Mouse (Mus musculus) intestine, postnatal 0 days (tissue): ENCODE data around the gene Erbb2. TPM values are rescaled to one million over a fixed set of nuclear protein-coding genes. Genes with fewer than 3 reads are reported as not detected.

Source experiments
- ATAC-seq: fragments of 200-750 bp; cut with Nextera tagmentation; 2 replicates; pipeline ENCODE4 v1.8.0; 2017; ENCODE audit warnings: mild to moderate bottlenecking, moderate TSS enrichment, moderate library complexity
- H3K27ac ChIP-seq: fragments of 300-500 bp; sonication (generic); 2 replicates; pipeline ENCODE4 v1.5.1; 2014; ENCODE audit warnings: mild to moderate bottlenecking, low read depth, low read length, moderate library complexity
- H3K27me3 ChIP-seq: fragments of 300-500 bp; sonication (generic); replicated peaks from 2 replicates; pipeline ENCODE4 v1.6.1; 2014; ENCODE audit warnings: low read length, mixed read lengths; ENCODE audit not compliant: control insufficient read depth, insufficient read depth
- H3K36me3 ChIP-seq: fragments of 300-500 bp; sonication (generic); 2 replicates; pipeline ENCODE4 v1.6.1; 2014; ENCODE audit warnings: mild to moderate bottlenecking, moderate library complexity; ENCODE audit not compliant: control insufficient read depth, insufficient read depth
- H3K4me1 ChIP-seq: fragments of 300-500 bp; sonication (generic); replicated peaks from 2 replicates; pipeline ENCODE4 v1.6.1; 2014; ENCODE audit warnings: antibody characterized with exemption, low read length, mixed read lengths; ENCODE audit not compliant: control insufficient read depth, insufficient read depth
- H3K4me2 ChIP-seq: fragments of 300-500 bp; sonication (generic); replicated peaks from 2 replicates; pipeline ENCODE4 v1.6.1; 2014; ENCODE audit warnings: low read depth, mild to moderate bottlenecking, moderate library complexity
- H3K4me3 ChIP-seq: fragments of 300-500 bp; sonication (generic); 2 replicates; pipeline ENCODE4 v1.5.1; 2014; ENCODE audit warnings: low read depth, low read length
- H3K9ac ChIP-seq: fragments of 300-500 bp; sonication (generic); 2 replicates; pipeline ENCODE4 v1.6.1; 2014; ENCODE audit warnings: mild to moderate bottlenecking, low read depth, low read length
- H3K9me3 ChIP-seq: fragments of 300-500 bp; sonication (generic); 2 replicates; pipeline ENCODE4 v1.6.1; 2016; ENCODE audit warnings: mixed run types; ENCODE audit not compliant: control insufficient read depth
- CTCF ChIP-seq: sonication (generic); IDR thresholded peaks from 2 replicates; pipeline ENCODE4 v1.5.1; 2016; ENCODE audit warnings: low read depth, mild to moderate bottlenecking, control low read depth, antibody characterized with exemption, moderate library complexity
- WGBS: fragments of 180-500 bp; shearing (Covaris S2); extraction: QIAGEN DNeasy Blood & Tissue Kit; methylation state at CpG from one replicate; pipeline ENCODE4 v1.1.7; 2014; 5-methylcytosine and 5-hydroxymethylcytosine counted together
- polyA plus RNA-seq: library from polyadenylated mRNA; unstranded; fragments of >200 nt; fragmentation: Nextera tagmentation; extraction: Ambion mirVana; gene quantifications from 2 replicates; pipeline ENCODE4 v1.2.1, GENCODE M21; 2015

The Erbb2 gene
- polyA plus RNA-seq, 1 experiment from 2014 or later = 19.4 TPM

GRCm38 (mm10) chr11:98406621-98407020 is 5.6 kb upstream of the Erbb2 start:
- no peaks in the 10 kb centered on the region for H3K36me3 ChIP-seq
- ATAC-seq = no peak
- no peak overlapping the region for H3K4me3 ChIP-seq
- H3K4me2 ChIP-seq = no peak overlapping the region
- 77% methylated on average over 6 of the region's 6 CpGs for WGBS
- H3K4me1 ChIP-seq = 0 out of 2 replicates have a peak, but pooled peaks cover 4% of the 10 kb centered on the region
- H3K9ac ChIP-seq = no peak overlapping the region
- H3K27me3 ChIP-seq = no peaks in the 10 kb centered on the region
- no peak overlapping the region for H3K27ac ChIP-seq
- no peak for TF ChIP-seq CTCF
- no peaks in the 10 kb centered on the region for H3K9me3 ChIP-seq

DNA sequence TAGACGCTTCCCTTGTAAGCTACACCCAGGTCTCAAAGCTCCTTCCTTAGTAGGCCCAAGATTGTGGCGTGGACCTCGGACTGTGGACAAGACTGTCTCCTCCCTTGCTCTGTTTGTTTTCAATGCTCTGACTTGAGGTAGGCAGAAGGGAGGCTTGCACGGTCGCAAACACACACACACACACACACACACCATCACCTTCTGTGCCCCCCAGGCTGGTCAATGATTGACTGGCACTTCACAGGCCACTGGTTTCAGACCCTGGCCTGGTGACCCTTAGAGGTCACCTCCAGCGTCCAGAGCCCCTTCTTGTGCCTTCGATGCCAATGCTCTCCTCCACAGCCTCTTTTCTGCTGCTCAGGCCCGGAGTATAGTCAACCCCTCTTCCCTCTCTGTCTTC is 3.4 kb upstream of the Erbb2 start:
- peak overlapping the region; percentile 66 for H3K27ac ChIP-seq
- H3K4me1 ChIP-seq = 0 out of 2 replicates have a peak, but pooled peaks cover 4% of the 10 kb centered on the region
- peak overlapping the region; percentile 48 for H3K4me2 ChIP-seq
- WGBS = 32% methylated on average over 8 of the region's 8 CpGs
- H3K9me3 ChIP-seq = no peaks in the 10 kb centered on the region
- H3K36me3 ChIP-seq = no peaks in the 10 kb centered on the region
- 0 out of 2 replicates have a peak overlapping the region, but pooled peaks have one; percentile 22 for H3K9ac ChIP-seq
- ATAC-seq = peak; percentile 39
- no peaks in the 10 kb centered on the region for H3K27me3 ChIP-seq
- H3K4me3 ChIP-seq = no peak overlapping the region
- no peak for TF ChIP-seq CTCF

DNA sequence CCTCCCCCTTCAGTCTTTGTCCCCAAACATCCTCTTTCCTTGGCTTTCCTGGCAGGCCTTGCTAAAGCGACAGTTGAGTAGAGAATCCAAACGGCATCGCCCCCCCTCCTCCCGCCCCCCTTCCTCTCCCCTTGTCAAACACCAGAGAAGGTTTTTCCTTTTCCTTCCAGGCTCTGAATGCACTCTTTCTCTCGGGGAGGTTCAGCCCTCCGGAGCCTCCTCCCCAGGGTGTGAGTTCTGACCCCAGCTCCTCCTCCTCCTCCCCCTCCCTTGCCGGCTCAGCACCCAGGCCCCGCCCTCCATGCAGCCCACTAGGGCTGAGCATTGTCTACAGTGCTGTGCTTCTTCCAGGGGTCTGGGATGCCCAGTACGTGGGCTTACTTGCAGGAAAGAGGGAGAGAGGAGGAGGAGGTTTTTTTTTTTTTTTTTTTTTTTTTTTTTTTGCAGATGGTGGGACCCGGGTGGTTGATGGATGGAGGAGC is 2.9 kb upstream of the Erbb2 start:
- no peak for ATAC-seq
- no peaks in the 10 kb centered on the region for H3K36me3 ChIP-seq
- no peaks in the 10 kb centered on the region for H3K9me3 ChIP-seq
- TF ChIP-seq CTCF = no peak
- 13% methylated on average over 10 of the region's 10 CpGs for WGBS
- peak overlapping the region; percentile 48 for H3K4me2 ChIP-seq
- H3K27ac ChIP-seq = peak overlapping the region; percentile 66
- 0 out of 2 replicates have a peak overlapping the region, but pooled peaks have one; percentile 22 for H3K9ac ChIP-seq
- H3K4me1 ChIP-seq = 0 out of 2 replicates have a peak, but pooled peaks cover 6% of the 10 kb centered on the region
- H3K4me3 ChIP-seq = no peak overlapping the region
- no peaks in the 10 kb centered on the region for H3K27me3 ChIP-seq

- H3K36me3 ChIP-seq = peaks cover 6% of the 10 kb centered on the region; the same call in 1 of the 2 replicates
- H3K4me2 ChIP-seq = peak overlapping the region; percentile 59
- ATAC-seq = no peak
- H3K4me1 ChIP-seq = peaks cover 14% of the 10 kb centered on the region; the same call in 1 of the 2 replicates
- H3K27me3 ChIP-seq = no peaks in the 10 kb centered on the region
- H3K9me3 ChIP-seq = no peaks in the 10 kb centered on the region
- under 1% methylated on average over 28 of the region's 40 CpGs for WGBS
- H3K27ac ChIP-seq = peak overlapping the region; percentile 93
- TF ChIP-seq CTCF = no peak
- H3K4me3 ChIP-seq = peak overlapping the region; percentile 76
- H3K9ac ChIP-seq = peak overlapping the region; percentile 91
These were observed 579 bp downstream of the Erbb2 start for GRCm38 (mm10) chr11:98412797-98413301.

DNA sequence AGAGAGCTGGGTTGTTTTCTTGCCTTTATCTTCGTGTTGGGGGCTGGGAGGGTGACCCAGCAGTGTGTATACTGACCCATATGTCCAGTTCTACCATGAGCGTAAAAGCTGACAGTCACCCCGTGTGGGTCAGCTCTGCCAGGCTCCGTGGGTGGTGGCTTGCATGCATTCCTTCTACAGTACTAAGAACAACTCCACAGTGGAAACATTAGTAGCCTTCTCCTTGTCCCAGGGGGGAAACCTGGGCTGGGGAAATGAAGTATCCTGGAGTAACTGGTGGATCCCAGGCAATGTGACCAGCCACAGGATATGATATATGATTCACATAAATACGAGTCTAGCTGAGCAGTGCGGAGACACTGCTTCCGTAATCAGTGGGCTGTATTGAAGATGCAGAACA is 1.5 kb downstream of the Erbb2 start:
- peak; percentile 15; the same call in 1 of the 2 replicates for ATAC-seq
- H3K27ac ChIP-seq = peak overlapping the region; percentile 93
- 7% methylated on average over 7 of the region's 7 CpGs for WGBS
- H3K4me1 ChIP-seq = peaks cover 14% of the 10 kb centered on the region; the same call in 1 of the 2 replicates
- H3K4me2 ChIP-seq = peak overlapping the region; percentile 59
- H3K4me3 ChIP-seq = peak overlapping the region; percentile 76
- H3K36me3 ChIP-seq = peaks cover 6% of the 10 kb centered on the region; the same call in 1 of the 2 replicates
- no peaks in the 10 kb centered on the region for H3K27me3 ChIP-seq
- no peak for TF ChIP-seq CTCF
- no peaks in the 10 kb centered on the region for H3K9me3 ChIP-seq
- H3K9ac ChIP-seq = peak overlapping the region; percentile 91

DNA sequence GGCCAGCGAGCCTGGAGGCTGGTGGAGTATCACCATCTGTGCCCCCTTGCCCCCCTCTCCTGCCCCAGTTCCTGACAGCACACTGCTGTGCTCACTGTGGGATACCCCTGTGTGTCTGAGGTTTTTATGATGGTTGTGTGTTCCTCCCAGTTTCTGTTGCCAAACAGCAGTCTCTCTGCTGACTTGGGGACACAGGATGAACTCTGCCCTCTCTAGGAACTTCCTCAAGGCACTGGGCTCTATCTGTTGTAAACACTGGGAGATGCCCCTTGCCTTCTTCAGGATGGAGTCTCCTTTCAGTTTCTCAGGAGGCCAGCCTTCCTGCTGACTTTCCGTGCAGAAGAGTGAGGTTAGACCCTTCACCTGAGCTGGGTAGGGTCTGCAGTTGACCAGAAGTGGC is 1.9 kb downstream of the Erbb2 start:
- 0 out of 2 replicates have a peak overlapping the region, but pooled peaks have one; percentile 91 for H3K9ac ChIP-seq
- WGBS = 30% methylated on average over 2 of the region's 2 CpGs
- H3K9me3 ChIP-seq = no peaks in the 10 kb centered on the region
- ATAC-seq = peak; percentile 48
- H3K27me3 ChIP-seq = no peaks in the 10 kb centered on the region
- peaks cover 6% of the 10 kb centered on the region; the same call in 1 of the 2 replicates for H3K36me3 ChIP-seq
- H3K4me1 ChIP-seq = peaks cover 10% of the 10 kb centered on the region; the same call in 1 of the 2 replicates
- TF ChIP-seq CTCF = no peak
- H3K4me3 ChIP-seq = peak overlapping the region; percentile 76
- peak overlapping the region; percentile 93 for H3K27ac ChIP-seq
- peak overlapping the region; percentile 59 for H3K4me2 ChIP-seq
